Mouse (Mus musculus) cerebellum, postnatal 10 days (tissue): ENCODE measurements at regions not wholly inside any gene's neighbourhood (a gene's known extent, or its start where the extent isn't known, plus 50 kb on each side); places are given as distances from the start of the nearest gene placed in this dataset.
A peak's percentile ranks its signal among the peaks of the same experiment; 100 is the strongest.

Experiments used
- DNase-seq, 2 experiments: peaks; one replicate each; pipeline ENCODE4 v3.0.0; 2021; ENCODE audit warnings: mixed read lengths in 2 of 2

DNA sequence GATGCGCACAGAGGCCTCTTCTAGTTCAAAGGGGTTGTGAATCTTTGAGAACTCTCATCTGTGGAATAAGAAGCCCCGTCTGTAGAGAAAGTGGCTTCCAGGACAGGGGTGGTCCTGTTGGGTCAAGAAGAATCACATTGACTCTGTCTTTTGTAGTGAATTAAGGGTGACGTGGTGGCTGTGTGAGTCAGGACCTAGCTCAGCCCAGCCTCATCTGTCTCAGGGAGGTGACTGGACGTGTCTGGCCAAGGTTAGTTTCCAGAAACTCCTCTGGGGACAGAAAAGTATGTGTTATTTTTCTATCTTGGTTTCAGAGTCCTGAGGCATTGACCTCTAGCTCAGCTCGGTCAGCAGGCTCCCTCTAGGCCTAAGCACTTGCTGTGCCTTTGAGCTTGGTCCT, 73.3 kb upstream of the Lep start:
- no peak for DNase-seq

DNA sequence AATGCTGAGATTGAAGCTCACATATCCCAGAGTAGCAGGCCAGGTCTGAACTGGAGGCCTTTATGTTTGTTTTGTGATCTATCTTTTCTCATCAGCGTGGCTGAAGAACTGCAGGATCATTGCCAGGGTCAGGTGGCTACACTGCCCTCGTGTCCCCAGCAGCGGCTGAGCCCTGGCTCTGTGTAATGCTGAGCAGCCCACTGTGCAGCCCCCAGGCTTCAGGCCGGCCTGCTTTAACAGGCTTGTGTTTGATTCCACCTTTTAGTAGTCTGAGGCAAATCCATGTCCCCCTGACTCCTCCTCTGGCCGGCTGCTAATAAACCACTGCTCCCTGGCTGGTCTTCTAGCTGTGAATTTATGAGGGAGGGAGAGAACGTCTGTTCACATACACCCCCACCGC, 72.6 kb upstream of the Lep start:
- no peak for DNase-seq

DNA sequence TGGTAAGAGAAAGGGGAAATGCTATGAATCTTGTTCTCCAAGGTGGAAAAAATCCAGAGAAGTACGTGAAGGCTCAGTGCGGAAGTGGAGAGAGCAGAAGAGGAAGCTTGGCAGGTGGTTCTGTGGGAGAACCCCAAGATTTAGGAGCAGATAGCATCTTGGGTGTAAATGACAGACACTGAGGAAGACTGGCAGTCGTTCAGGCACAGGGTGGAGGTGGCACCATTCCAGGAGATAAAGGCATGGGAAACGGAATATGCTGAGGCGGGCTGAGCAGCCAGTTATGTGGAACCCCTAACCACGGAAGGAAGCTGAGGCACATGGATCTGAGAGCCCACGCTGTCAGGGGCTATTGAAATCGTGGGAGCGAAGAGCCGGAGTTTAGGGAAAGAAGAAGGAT, 70.6 kb upstream of the Lep start:
- peak; percentile 78 to 80 for DNase-seq

- no peak for DNase-seq
Measured at GRCm38 (mm10) chr6:28990210-28990609, 69.8 kb upstream of the Lep start.

DNA sequence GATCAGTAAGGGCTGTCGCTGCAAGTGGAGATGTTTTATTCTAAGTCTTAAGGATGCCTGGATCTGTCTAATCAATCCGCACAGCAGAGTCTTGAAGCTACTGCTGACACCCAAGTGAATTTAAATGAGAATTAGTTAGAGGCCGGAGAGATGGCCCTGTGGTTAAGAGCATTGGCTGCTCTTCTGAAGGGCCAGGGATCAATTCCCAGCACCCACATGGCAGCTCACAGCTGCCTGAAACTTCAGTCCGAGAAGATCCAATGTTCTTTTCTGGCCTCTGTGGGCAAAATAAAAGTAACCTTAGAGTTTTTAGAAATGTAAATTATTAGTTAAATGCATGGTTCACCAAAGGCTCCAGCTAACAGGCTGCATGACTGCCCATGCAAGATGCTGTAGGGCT, 65.5 kb upstream of the Lep start:
- DNase-seq: no peak

DNA sequence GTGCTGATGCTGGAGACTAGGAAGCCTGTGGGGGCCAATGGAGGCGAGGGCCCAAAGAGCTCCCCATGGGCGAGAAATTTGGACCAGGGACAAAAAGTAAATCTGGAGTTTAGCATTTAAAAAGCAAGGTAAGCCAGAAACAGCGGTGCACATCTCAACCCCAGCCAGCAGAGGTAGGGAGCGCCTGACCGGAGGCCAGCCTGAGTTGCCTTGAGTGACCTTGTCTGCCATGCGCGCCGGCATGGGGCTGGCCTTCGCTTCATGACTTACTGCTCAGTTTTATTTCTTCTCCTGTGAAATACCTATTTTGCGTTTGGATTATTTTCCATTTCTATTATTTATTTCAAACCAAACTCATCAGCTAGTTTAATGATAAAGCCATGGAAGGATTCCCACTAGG, 64.3 kb upstream of the Lep start:
- no peak for DNase-seq

DNA sequence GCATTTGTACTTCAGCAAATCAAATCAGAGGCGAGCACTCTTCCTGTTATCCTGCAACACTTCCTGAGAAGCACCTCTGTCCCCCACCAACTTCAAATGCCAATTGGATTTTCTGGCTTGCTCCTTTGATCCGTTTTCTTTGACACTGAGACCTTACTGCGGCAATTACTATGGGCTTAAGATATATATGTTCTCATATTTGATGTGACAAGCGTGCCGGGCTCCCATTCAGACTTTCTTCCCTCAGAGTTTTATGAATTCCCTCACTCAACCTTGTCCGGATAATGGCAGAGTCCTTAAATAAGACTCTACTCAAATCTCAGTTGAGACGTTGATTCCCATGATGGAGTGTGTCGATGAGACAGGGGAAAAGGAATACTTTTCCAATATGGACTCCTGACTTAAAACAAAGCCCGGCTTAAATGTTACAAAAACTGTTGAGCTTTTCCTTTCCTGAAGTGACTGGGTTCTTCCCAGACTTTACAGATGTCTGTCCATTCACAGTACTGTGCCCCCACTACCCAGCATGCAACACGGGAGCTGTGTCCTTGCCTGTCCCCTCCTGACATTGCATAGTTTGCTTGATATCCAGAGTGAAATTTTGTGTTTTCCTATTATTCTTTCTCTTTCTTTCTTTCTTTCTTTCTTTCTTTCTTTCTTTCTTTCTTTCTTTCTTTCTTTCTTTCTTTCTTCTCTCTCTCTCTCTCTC, 60.5 kb upstream of the Lep start:
- no peak for DNase-seq

DNA sequence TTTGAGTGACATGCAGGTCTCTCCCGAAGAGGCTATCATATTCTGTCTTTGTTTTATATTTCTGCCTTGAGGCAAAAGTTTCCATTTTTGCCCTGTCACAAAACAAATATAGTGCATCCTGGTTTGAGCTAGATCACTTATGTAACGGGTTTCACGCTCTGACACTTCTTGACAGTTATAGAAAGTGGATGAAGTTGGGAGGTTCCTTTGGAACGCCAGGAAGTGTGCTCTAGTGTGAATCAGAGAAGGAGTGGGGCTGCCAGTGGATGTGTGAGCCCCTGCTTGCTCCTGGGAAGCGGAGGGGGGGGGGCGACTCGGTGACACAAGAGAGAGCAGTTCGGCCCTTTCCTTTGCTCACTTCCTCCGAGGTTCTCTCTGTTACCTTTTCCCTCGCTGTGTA, 57.9 kb upstream of the Lep start:
- no peak for DNase-seq

DNA sequence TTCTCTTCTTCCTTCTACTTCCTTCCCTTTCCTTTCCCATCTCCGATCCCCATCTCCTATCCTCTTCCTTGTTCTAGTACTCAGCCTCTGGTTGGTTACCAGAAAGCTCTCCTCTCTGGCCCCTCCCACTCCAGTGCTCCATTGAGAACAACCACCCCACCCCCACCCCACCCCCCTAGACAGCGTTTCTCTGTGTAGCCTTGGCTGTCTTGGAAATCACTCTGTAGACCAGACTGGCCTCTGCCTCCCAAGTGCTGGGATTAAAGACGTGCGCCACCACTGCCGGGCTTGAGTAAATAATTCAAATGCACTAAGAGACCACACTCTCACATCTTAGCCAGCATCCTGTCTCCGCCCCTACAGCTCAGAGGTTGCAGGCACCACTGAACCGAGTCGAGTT, 57.2 kb upstream of the Lep start:
- no peak for DNase-seq

GRCm38 (mm10) chr6:29005803-29006202, 54.2 kb upstream of the Lep start:
- DNase-seq: no peak
